Mouse (Mus musculus): ENCODE data around the gene Snx11.
A peak's percentile ranks its signal among the peaks of the same experiment; 100 is the strongest.

Snx11 gene

GRCm38 (mm10) chr11:96762742-96763470 is 14.5 kb downstream of the Snx11 start:
- no peak for DNase-seq (ENCODE audit: low spot score in 2 of 2)

GRCm38 (mm10) chr11:96761984-96762383 is 15.4 kb downstream of the Snx11 start:
- DNase-seq (ENCODE audit: low spot score in 2 of 2), result no peak

- peak; percentile 22 to 74 for DNase-seq (ENCODE audit: low spot score in 2 of 2)
Observed at GRCm38 (mm10) chr11:96760042-96760441, 17.3 kb downstream of the Snx11 start.

- DNase-seq (ENCODE audit: low spot score in 2 of 2), result no peak
Observed at GRCm38 (mm10) chr11:96758402-96758801, 19.0 kb downstream of the Snx11 start.

GRCm38 (mm10) chr11:96757421-96757820 is 19.9 kb downstream of the Snx11 start:
- no peak for DNase-seq (ENCODE audit: low spot score in 2 of 2)

- no peak for DNase-seq (ENCODE audit: low spot score in 2 of 2)
Observed at GRCm38 (mm10) chr11:96755298-96755697, 22.1 kb downstream of the Snx11 start.

- DNase-seq (ENCODE audit: low spot score in 2 of 2), result no peak
Observed at GRCm38 (mm10) chr11:96747555-96747954, 29.8 kb downstream of the Snx11 start.

GRCm38 (mm10) chr11:96746648-96747047 is 30.7 kb downstream of the Snx11 start:
- DNase-seq (ENCODE audit: low spot score in 2 of 2), result no peak

GRCm38 (mm10) chr11:96743891-96744290 is 33.5 kb downstream of the Snx11 start:
- DNase-seq (ENCODE audit: low spot score in 2 of 2), result no peak

GRCm38 (mm10) chr11:96743000-96743399 is 34.4 kb downstream of the Snx11 start:
- no peak for DNase-seq (ENCODE audit: low spot score in 2 of 2)

GRCm38 (mm10) chr11:96741995-96742394 is 35.4 kb downstream of the Snx11 start:
- DNase-seq (ENCODE audit: low spot score in 2 of 2), result no peak

GRCm38 (mm10) chr11:96740796-96741195 is 36.6 kb downstream of the Snx11 start:
- no peak for DNase-seq (ENCODE audit: low spot score in 2 of 2)

- DNase-seq (ENCODE audit: low spot score in 2 of 2), result no peak
Observed at GRCm38 (mm10) chr11:96737673-96738471, 39.5 kb downstream of the Snx11 start.

- no peak for DNase-seq (ENCODE audit: low spot score in 2 of 2)
Observed at GRCm38 (mm10) chr11:96736361-96736760, 41.0 kb downstream of the Snx11 start.

GRCm38 (mm10) chr11:96735908-96736307 is 41.5 kb downstream of the Snx11 start:
- no peak for DNase-seq (ENCODE audit: low spot score in 2 of 2)

- no peak for DNase-seq (ENCODE audit: low spot score in 2 of 2)
Observed at GRCm38 (mm10) chr11:96732657-96733056, 44.7 kb downstream of the Snx11 start.

GRCm38 (mm10) chr11:96730327-96730726 is 47.0 kb downstream of the Snx11 start:
- no peak for DNase-seq (ENCODE audit: low spot score in 2 of 2)

GRCm38 (mm10) chr11:96729462-96729861 is 47.9 kb downstream of the Snx11 start:
- no peak for DNase-seq (ENCODE audit: low spot score in 2 of 2)

GRCm38 (mm10) chr11:96728577-96728976 is 48.8 kb downstream of the Snx11 start:
- DNase-seq (ENCODE audit: low spot score in 2 of 2), result no peak

- no peak for DNase-seq (ENCODE audit: low spot score in 2 of 2)
Observed at GRCm38 (mm10) chr11:96725833-96726232, 51.5 kb downstream of the Snx11 start.

GRCm38 (mm10) chr11:96718609-96719008 is 58.8 kb downstream of the Snx11 start:
- DNase-seq (ENCODE audit: low spot score in 2 of 2), result no peak
